Mouse (Mus musculus): ENCODE results near the gene Wdr60.

GRCm38 (mm10) chr12:116226289-116227057 is 36.3 kb downstream of the Wdr60 start:
- no peak for TF ChIP-seq CTCF (conservative IDR thresholded peaks at IDR 0.05; ENCODE audit: insufficient read depth, insufficient read length, low read depth, low read length)
- no peak for TF ChIP-seq POLR2A (IDR thresholded peaks at IDR 0.05; ENCODE audit: low read depth, low read length)
